In the genomic region with DNA sequence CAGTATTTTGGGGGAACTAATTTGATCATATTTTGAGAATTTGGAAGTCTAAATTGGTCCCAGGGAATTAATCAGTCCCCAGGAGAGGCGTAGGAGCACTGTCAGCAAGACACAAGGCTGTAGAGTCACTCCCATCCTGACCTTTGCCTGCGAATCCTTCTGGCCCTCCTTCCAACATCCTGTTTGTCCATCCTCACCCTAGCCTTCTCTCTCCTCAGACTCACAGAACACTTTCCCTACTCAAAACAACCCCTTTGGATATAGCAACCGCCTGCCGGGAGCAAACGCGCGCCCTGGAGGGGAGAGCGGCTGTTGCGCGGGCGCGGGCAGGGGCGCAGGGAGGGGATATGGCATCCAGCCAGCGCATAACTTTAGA, we compare ENCODE assay signal across 8 mouse cellular contexts. TPM values are rescaled to one million over a fixed set of nuclear protein-coding genes. Genes with fewer than 3 reads are reported as not detected.
DNase-seq lines count a peak whose midpoint lies in the region; ATAC-seq lines count a peak whose summit lies in the region.

No protein-coding gene starts in this region.

- peak overlapping the region; percentile 37 for H3K4me3 ChIP-seq in embryonic facial prominence, embryonic 15.5 days (replicated peaks)
- peak overlapping the region; percentile 38 for H3K4me3 ChIP-seq in hindbrain, embryonic 10.5 days
- peak overlapping the region; percentile 22 for H3K4me3 ChIP-seq in limb, embryonic 12.5 days (replicated peaks)
- H3K4me3 ChIP-seq in neural tube, embryonic 12.5 days = no peak overlapping the region

- no peak overlapping the region for H3K27ac ChIP-seq in embryonic facial prominence, embryonic 15.5 days (replicated peaks)
- no peak overlapping the region for H3K27ac ChIP-seq in hindbrain, embryonic 10.5 days
- H3K27ac ChIP-seq in limb, embryonic 12.5 days = no peak overlapping the region
- H3K27ac ChIP-seq in neural tube, embryonic 12.5 days = no peak overlapping the region

- H3K4me2 ChIP-seq in embryonic facial prominence, embryonic 15.5 days (replicated peaks) = peak overlapping the region; percentile 59
- peak overlapping the region; percentile 53 for H3K4me2 ChIP-seq in limb, embryonic 12.5 days
- H3K4me2 ChIP-seq in neural tube, embryonic 12.5 days (replicated peaks) = peak overlapping the region; percentile 52

- H3K9ac ChIP-seq in embryonic facial prominence, embryonic 15.5 days = peak overlapping the region; percentile 12; the same call in 1 of the 2 replicates
- H3K9ac ChIP-seq in limb, embryonic 12.5 days (replicated peaks) = no peak overlapping the region
- no peak overlapping the region for H3K9ac ChIP-seq in neural tube, embryonic 12.5 days

- H3K9me3 ChIP-seq in embryonic facial prominence, embryonic 15.5 days (replicated peaks) = no peaks in the 10 kb centered on the region
- no peaks in the 10 kb centered on the region for H3K9me3 ChIP-seq in hindbrain, embryonic 10.5 days
- H3K9me3 ChIP-seq in limb, embryonic 12.5 days = no peaks in the 10 kb centered on the region
- H3K9me3 ChIP-seq in neural tube, embryonic 12.5 days = no peaks in the 10 kb centered on the region

- 0 out of 2 replicates have a peak, but pooled peaks cover 6% of the 10 kb centered on the region for H3K4me1 ChIP-seq in embryonic facial prominence, embryonic 15.5 days
- H3K4me1 ChIP-seq in hindbrain, embryonic 10.5 days (replicated peaks) = peaks cover 9% of the 10 kb centered on the region
- H3K4me1 ChIP-seq in limb, embryonic 12.5 days (replicated peaks) = no peaks in the 10 kb centered on the region
- no peaks in the 10 kb centered on the region for H3K4me1 ChIP-seq in neural tube, embryonic 12.5 days

- DNase-seq in cerebellum, postnatal 14 days = peak; percentile 42 to 46
- DNase-seq in cerebellum, adult 11-12 months = no peak
- peak; percentile 11 for DNase-seq in hindbrain, embryonic 10.5 days (ENCODE audit: low spot score)
- DNase-seq in natural killer cell, adult 2 months (ENCODE audit: low spot score in 2 of 2) = no peak

- WGBS in embryonic facial prominence, embryonic 15.5 days = 17% methylated on average over 14 of the region's 14 CpGs
- WGBS in hindbrain, embryonic 10.5 days = 16% methylated on average over 14 of the region's 14 CpGs
- WGBS in limb, embryonic 12.5 days = 27% methylated on average over 14 of the region's 14 CpGs
- WGBS in neural tube, embryonic 12.5 days = 18% methylated on average over 14 of the region's 14 CpGs

- no peaks in the 10 kb centered on the region for H3K36me3 ChIP-seq in embryonic facial prominence, embryonic 15.5 days
- H3K36me3 ChIP-seq in hindbrain, embryonic 10.5 days = no peaks in the 10 kb centered on the region
- H3K36me3 ChIP-seq in limb, embryonic 12.5 days = no peaks in the 10 kb centered on the region
- no peaks in the 10 kb centered on the region for H3K36me3 ChIP-seq in neural tube, embryonic 12.5 days

- peak; percentile 5 for ATAC-seq in CD4-positive, CD25-positive, alpha-beta regulatory T cell, adult 4 months
- no peak for ATAC-seq in embryonic facial prominence, embryonic 15.5 days (ENCODE audit: insufficient number of reproducible peaks, low FRiP score, low TSS enrichment, low read depth)
- ATAC-seq in limb, embryonic 12.5 days (ENCODE audit: insufficient number of reproducible peaks, insufficient read depth, low FRiP score, low TSS enrichment, low read depth) = no peak
- ATAC-seq in neural tube, embryonic 12.5 days (ENCODE audit: low FRiP score, low read depth) = no peak

- no peaks in the 10 kb centered on the region for H3K27me3 ChIP-seq in embryonic facial prominence, embryonic 15.5 days
- H3K27me3 ChIP-seq in hindbrain, embryonic 10.5 days (ENCODE audit: insufficient read depth, poor library complexity, severe bottlenecking) = peaks cover 4% of the 10 kb centered on the region
- H3K27me3 ChIP-seq in limb, embryonic 12.5 days = peaks cover 8% of the 10 kb centered on the region
- no peaks in the 10 kb centered on the region for H3K27me3 ChIP-seq in neural tube, embryonic 12.5 days (replicated peaks)

RNA-seq across cellular contexts. Expression of gene Gsta3, which starts 31.7 kb away (rescaled TPM):
- 1 to 10 TPM; 3.3 to 3.8 TPM for polyA plus RNA-seq in CD4-positive, CD25-positive, alpha-beta regulatory T cell, adult 4 months (2017; shearing (Covaris generic))
- 6.0 and 10.3 TPM in 2 replicates for polyA plus RNA-seq in embryonic facial prominence, embryonic 15.5 days (2015; fragmentation: Nextera tagmentation; extraction: Ambion mirVana)
- polyA plus RNA-seq in hindbrain, embryonic 10.5 days (2016; fragmentation: Nextera tagmentation; extraction: Ambion mirVana) = 0.21 and 0.26 TPM in 2 replicates
- polyA plus RNA-seq in limb, embryonic 12.5 days (2016; fragmentation: Nextera tagmentation; extraction: Ambion mirVana) = 0.37 and 0.38 TPM in 2 replicates
- 0.14 and 0.32 TPM in 2 replicates for polyA plus RNA-seq in neural tube, embryonic 12.5 days (2016; fragmentation: Nextera tagmentation; extraction: Ambion mirVana)

RNA-seq across cellular contexts. Expression of gene Tmem14a, which starts 53.7 kb away (rescaled TPM):
- polyA plus RNA-seq in CD4-positive, CD25-positive, alpha-beta regulatory T cell, adult 4 months (2017; shearing (Covaris generic)) = 1 to 10 TPM; 3.9 to 5.4 TPM
- 10.5 and 11.5 TPM in 2 replicates for polyA plus RNA-seq in embryonic facial prominence, embryonic 15.5 days (2015; fragmentation: Nextera tagmentation; extraction: Ambion mirVana)
- polyA plus RNA-seq in hindbrain, embryonic 10.5 days (2016; fragmentation: Nextera tagmentation; extraction: Ambion mirVana) = 10.5 and 11.1 TPM in 2 replicates
- polyA plus RNA-seq in limb, embryonic 12.5 days (2016; fragmentation: Nextera tagmentation; extraction: Ambion mirVana) = 9.1 and 11.3 TPM in 2 replicates
- polyA plus RNA-seq in neural tube, embryonic 12.5 days (2016; fragmentation: Nextera tagmentation; extraction: Ambion mirVana) = 13.4 and 13.9 TPM in 2 replicates

Comparison
In these comparisons a context has a peak if more than half of its experiments do, and no peak if none do; other contexts are left out.
1. DNase-seq: peak in cerebellum, postnatal 14 days (2 of 2) and hindbrain, embryonic 10.5 days (single experiment); none in cerebellum, adult 11-12 months (single experiment) and natural killer cell, adult 2 months (0 of 2).
2. Peak in every context shown above with its lines, with median percentiles within 50 percentile points of each other: H3K4me2 ChIP-seq.